Mouse (Mus musculus) CH12.LX (cell line): ENCODE measurements around the gene Rhot1. TPM values are rescaled to one million over a fixed set of nuclear protein-coding genes. Genes with fewer than 3 reads are reported as not detected.
A peak's percentile ranks its signal among the peaks of the same experiment; 100 is the strongest.

Experiments used
- DNase-seq: peaks from one replicate; pipeline ENCODE4 v3.0.0-alpha.2; 2013; ENCODE audit errors: extremely low read depth
- H3K27ac ChIP-seq: 2 replicates; pipeline ENCODE4 v1.5.1; 2012; ENCODE audit warnings: low read depth, mild to moderate bottlenecking, control low read depth, moderate library complexity; ENCODE audit not compliant: insufficient read depth
- H3K27me3 ChIP-seq: replicated peaks from 2 replicates; pipeline ENCODE3; 2012; ENCODE audit warnings: inconsistent platforms
- H3K36me3 ChIP-seq, 2 experiments: replicated peaks in 1 of 2; 2 replicates each; pipeline versions ENCODE3 to v1.6.1; 2012; ENCODE audit warnings: inconsistent platforms in 1 of 2, low read length in 1 of 2, mild to moderate bottlenecking in 1 of 2, mixed read lengths in 1 of 2, moderate library complexity in 1 of 2; ENCODE audit not compliant: control insufficient read depth in 1 of 2, insufficient read depth in 1 of 2
- H3K4me1 ChIP-seq, 2 experiments: 2 replicates each; pipeline ENCODE4 v1.6.1; 2012; ENCODE audit warnings: inconsistent platforms in 1 of 2, moderate library complexity in 1 of 2; ENCODE audit not compliant: insufficient read depth in 2 of 2, control insufficient read depth in 1 of 2
- H3K4me2 ChIP-seq: 2 replicates; pipeline ENCODE4 v1.6.1; 2012; ENCODE audit warnings: low read depth, mild to moderate bottlenecking, control low read depth; ENCODE audit not compliant: poor library complexity, insufficient read depth, severe bottlenecking
- H3K4me3 ChIP-seq, 3 experiments: fragments of 150-350 bp in 1 of 3; sonication (generic) in 1 of 3; replicated peaks in 1 of 3; 2 replicates each; pipeline versions ENCODE3 to v1.5.1; 2011 to 2012; ENCODE audit warnings: low read depth in 2 of 3, low read length in 2 of 3, mild to moderate bottlenecking in 2 of 3, moderate library complexity in 2 of 3, control low read depth in 1 of 3, improper control_type of control experiment in 1 of 3, inconsistent platforms in 1 of 3, mixed read lengths in 1 of 3; ENCODE audit not compliant: poor library complexity in 1 of 3
- H3K79me2 ChIP-seq: replicated peaks from 2 replicates; pipeline ENCODE4 v1.6.1; 2012; ENCODE audit warnings: mild to moderate bottlenecking, moderate library complexity; ENCODE audit not compliant: control insufficient read depth, poor library complexity, insufficient read depth, severe bottlenecking; ENCODE audit errors: extremely low read depth
- H3K9ac ChIP-seq: 2 replicates; pipeline ENCODE4 v1.6.1; 2012; ENCODE audit warnings: low read depth, mild to moderate bottlenecking, control low read depth, moderate library complexity; ENCODE audit not compliant: insufficient read depth
- H3K9me3 ChIP-seq: replicated peaks from 2 replicates; pipeline ENCODE3; 2012; ENCODE audit warnings: low read length, inconsistent platforms, mixed read lengths
- CHD1 ChIP-seq: IDR thresholded peaks from 2 replicates; pipeline ENCODE4 v1.6.1; 2012; ENCODE audit warnings: low read depth, low read length, improper control_type of control experiment, inconsistent platforms
- CHD2 ChIP-seq: IDR thresholded peaks from 2 replicates; pipeline ENCODE4 v1.6.1; 2011; ENCODE audit warnings: low read length, improper control_type of control experiment
- E2F4 ChIP-seq: IDR thresholded peaks from 2 replicates; pipeline ENCODE4 v1.6.1; 2011; ENCODE audit warnings: low read depth, low read length, improper control_type of control experiment; ENCODE audit not compliant: insufficient replicate concordance
- EP300 ChIP-seq: IDR thresholded peaks from 2 replicates; pipeline ENCODE4 v1.6.1; 2011; ENCODE audit warnings: low read length, improper control_type of control experiment
- ETS1 ChIP-seq: conservative IDR thresholded peaks from 2 replicates; pipeline ENCODE4 v1.6.1; 2012; ENCODE audit warnings: low read depth, mild to moderate bottlenecking, inconsistent platforms, low read length, improper control_type of control experiment, moderate library complexity
- GABPA ChIP-seq: IDR thresholded peaks from 2 replicates; pipeline ENCODE4 v1.6.1; 2012; ENCODE audit warnings: low read depth, low read length, improper control_type of control experiment, inconsistent platforms; ENCODE audit not compliant: insufficient replicate concordance
- HCFC1 ChIP-seq: IDR thresholded peaks from 2 replicates; pipeline ENCODE4 v1.6.1; 2012; ENCODE audit warnings: low read depth, mild to moderate bottlenecking, inconsistent platforms, low read length, improper control_type of control experiment
- IRF4 ChIP-seq: IDR thresholded peaks from 2 replicates; pipeline ENCODE4 v1.6.1; 2014; ENCODE audit warnings: low read depth, mild to moderate bottlenecking, inconsistent platforms, low read length, improper control_type of control experiment
- JUN ChIP-seq: IDR thresholded peaks from 2 replicates; pipeline ENCODE4 v1.6.1; 2011; ENCODE audit warnings: low read depth, mild to moderate bottlenecking, low read length, improper control_type of control experiment, moderate library complexity; ENCODE audit not compliant: insufficient read depth
- JUND ChIP-seq: conservative IDR thresholded peaks from 2 replicates; pipeline ENCODE4 v1.6.1; 2011; ENCODE audit warnings: low read depth, low read length, improper control_type of control experiment
- KAT2A ChIP-seq: IDR thresholded peaks from 2 replicates; pipeline ENCODE4 v1.6.1; 2012; ENCODE audit warnings: low read length, improper control_type of control experiment, inconsistent platforms; ENCODE audit not compliant: insufficient replicate concordance
- MAFK ChIP-seq: IDR thresholded peaks from 2 replicates; pipeline ENCODE4 v1.6.1; 2011; ENCODE audit warnings: low read length, improper control_type of control experiment; ENCODE audit not compliant: insufficient replicate concordance
- MAX ChIP-seq: IDR thresholded peaks from 2 replicates; pipeline ENCODE4 v1.6.1; 2011; ENCODE audit warnings: low read length, improper control_type of control experiment
- MAZ ChIP-seq: IDR thresholded peaks from 2 replicates; pipeline ENCODE4 v1.6.1; 2012; ENCODE audit warnings: low read depth, mild to moderate bottlenecking, inconsistent platforms, low read length, improper control_type of control experiment, moderate library complexity
- MEF2A ChIP-seq: IDR thresholded peaks from 2 replicates; pipeline ENCODE4 v1.6.1; 2014; ENCODE audit warnings: low read depth, mild to moderate bottlenecking, inconsistent platforms, low read length, improper control_type of control experiment, borderline replicate concordance
- MXI1 ChIP-seq: IDR thresholded peaks from 2 replicates; pipeline ENCODE4 v1.6.1; 2011; ENCODE audit warnings: mild to moderate bottlenecking, low read depth, low read length, improper control_type of control experiment
- MYC ChIP-seq: IDR thresholded peaks from 2 replicates; pipeline ENCODE4 v1.6.1; 2011; ENCODE audit warnings: low read depth, mild to moderate bottlenecking, improper control_type of control experiment, low read length
- NELFE ChIP-seq: IDR thresholded peaks from 2 replicates; pipeline ENCODE4 v1.6.1; 2011; ENCODE audit warnings: low read depth, low read length, improper control_type of control experiment
- PAX5 ChIP-seq: IDR thresholded peaks from 2 replicates; pipeline ENCODE4 v1.6.1; 2012; ENCODE audit warnings: low read length, inconsistent platforms, mixed read lengths
- POLR2A ChIP-seq: IDR thresholded peaks from 2 replicates; pipeline ENCODE4 v1.6.1; 2011; ENCODE audit warnings: low read depth, mild to moderate bottlenecking, improper control_type of control experiment, low read length
- POLR2AphosphoS2 ChIP-seq: IDR thresholded peaks from 2 replicates; pipeline ENCODE4 v1.6.1; 2011; ENCODE audit warnings: low read depth, low read length, improper control_type of control experiment
- RCOR1 ChIP-seq: conservative IDR thresholded peaks from 2 replicates; pipeline ENCODE4 v1.6.1; 2012; ENCODE audit warnings: low read depth, mild to moderate bottlenecking, inconsistent platforms, low read length, improper control_type of control experiment
- SIN3A ChIP-seq: IDR thresholded peaks from 2 replicates; pipeline ENCODE4 v1.6.1; 2012; ENCODE audit warnings: low read length, improper control_type of control experiment, inconsistent platforms
- SMC3 ChIP-seq: IDR thresholded peaks from 2 replicates; pipeline ENCODE4 v1.6.1; 2011; ENCODE audit warnings: low read depth, low read length, improper control_type of control experiment
- UBTF ChIP-seq: IDR thresholded peaks from 2 replicates; pipeline ENCODE4 v1.6.1; 2012; ENCODE audit warnings: low read depth, mild to moderate bottlenecking, inconsistent platforms, low read length, improper control_type of control experiment, moderate library complexity
- USF1 ChIP-seq: IDR thresholded peaks from 2 replicates; pipeline ENCODE4 v1.6.1; 2014; ENCODE audit warnings: low read depth, mild to moderate bottlenecking, inconsistent platforms, low read length, improper control_type of control experiment
- USF2 ChIP-seq: conservative IDR thresholded peaks from 2 replicates; pipeline ENCODE4 v1.6.1; 2011; ENCODE audit warnings: low read depth, low read length, improper control_type of control experiment
- ZMIZ1 ChIP-seq: IDR thresholded peaks from 2 replicates; pipeline ENCODE4 v1.6.1; 2012; ENCODE audit warnings: low read depth, mild to moderate bottlenecking, inconsistent platforms, low read length, improper control_type of control experiment
- ZNF384 ChIP-seq: IDR thresholded peaks from 2 replicates; pipeline ENCODE4 v1.6.1; 2012; ENCODE audit warnings: low read depth, low read length, improper control_type of control experiment, inconsistent platforms
- dilution Hi-C: fragments of 300-500 bp; cut with MboI; formaldehyde crosslinking; loops from 2 replicates; pipeline ENCODE4 v1.14.3; 2020; ENCODE audit warnings: low sequenced_read_pairs; ENCODE audit not compliant: extremely low pct_unique_long_range_greater_than_20kb, extremely low pct_ligation_motif_present
- in situ Hi-C: fragments of 300-500 bp; cut with MboI; formaldehyde crosslinking; loops from 3 replicates; pipeline ENCODE4 v1.14.3; 2019; ENCODE audit warnings: low sequenced_read_pairs, low pct_ligation_motif_present, low pct_unique_long_range_greater_than_20kb, mixed read lengths
- polyA plus RNA-seq: library from polyadenylated mRNA; unstranded; fragments of >175 nt; gene quantifications from 2 replicates; pipeline ENCODE4 v1.2.1, GENCODE M21; 2012; ENCODE audit warnings: low read depth; ENCODE audit not compliant: insufficient read length
- total RNA-seq, 2 experiments: library from RNA; depleted of rRNA; stranded (reverse); fragments of 300-350 nt in 1 of 2; fragments of >200 nt in 1 of 2; gene quantifications; 2 replicates each; pipeline ENCODE4 v1.2.3; 2012 to 2014

Gene Rhot1
- total and polyA plus RNA-seq, 3 experiments: 33.1 to 73.3 (median 61.0) TPM

- no peaks in the 10 kb centered on the region for H3K36me3 ChIP-seq
- peaks cover 52% of the 10 kb centered on the region for H3K27me3 ChIP-seq
- no peaks in the 10 kb centered on the region for H3K79me2 ChIP-seq
- dilution Hi-C loops (no loop called here), in situ Hi-C loops (loop anchor here (5.0 to 25.0 kb wide), 2 partner anchors 38 to 513 kb away; partner anchors contain the start of gene Tmem98)
- H3K9ac ChIP-seq: no peak overlapping the region
- H3K4me2 ChIP-seq: peak overlapping the region; percentile 88
- peaks cover 16% of the 10 kb centered on the region for H3K9me3 ChIP-seq
- peaks cover 0 to 31% of the 10 kb centered on the region in 2 experiments; a peak in 2 of 4 replicates for H3K4me1 ChIP-seq
- no peak for DNase-seq
- no peak overlapping the region for H3K4me3 ChIP-seq
- TF ChIP-seq POLR2A (no peak), GABPA (no peak), JUN (no peak), USF2 (no peak), SIN3A (no peak), ZMIZ1 (no peak), RCOR1 (no peak), IRF4 (no peak), MEF2A (no peak)
- TF ChIP-seq, all 38 proteins: peak for 0
- no peak overlapping the region for H3K27ac ChIP-seq
Observed at GRCm38 (mm10) chr11:80299513-80300235, 90.9 kb downstream of the Rhot1 start.

GRCm38 (mm10) chr11:80300551-80301315, 91.9 kb downstream of the Rhot1 start, which contains the start of gene Rhbdl3:
TSS of gene Rhbdl3 (plus strand) at chr11:80300912.
- Histone ChIP-seq H3K4me2 (peak within 1 kb of the TSS; percentile 88), H3K9me3 (peaks cover 20% of the 10 kb centered on the region), H3K79me2 (no peaks in the 10 kb centered on the region), H3K27ac (no peak within 1 kb of the TSS), H3K36me3 (no peaks in the 10 kb centered on the region), H3K27me3 (peaks cover 51% of the 10 kb centered on the region), H3K4me1 (peaks cover 0 to 31% of the 10 kb centered on the region in 2 experiments; a peak in 2 of 4 replicates), H3K4me3 (peak within 1 kb of the TSS; percentile 27 to 66 (median 52)), H3K9ac (peak within 1 kb of the TSS; percentile 49; the same call in 1 of the 2 replicates)
- DNase-seq: peak; percentile 40
- dilution Hi-C loops: no loop called here
- in situ Hi-C loops: no loop called here
- TF ChIP-seq MAFK: no peak
- TF ChIP-seq POLR2AphosphoS2: no peak
- no peak for TF ChIP-seq JUND
- peak; percentile 47; the same call in 1 of the 2 replicates for TF ChIP-seq POLR2A
- TF ChIP-seq USF2: no peak
- TF ChIP-seq KAT2A: no peak
- TF ChIP-seq UBTF: peak; percentile 99
- TF ChIP-seq MEF2A: no peak
- no peak for TF ChIP-seq CHD1
- peak; percentile 45; the same call in 1 of the 2 replicates for TF ChIP-seq MAZ
- TF ChIP-seq NELFE: 0 out of 2 replicates have a peak, but pooled peaks have one; percentile 22
- no peak for TF ChIP-seq EP300
- no peak for TF ChIP-seq HCFC1
- no peak for TF ChIP-seq SMC3
- TF ChIP-seq GABPA: no peak
- TF ChIP-seq MXI1: no peak
- no peak; the same call in 1 of the 2 replicates for TF ChIP-seq CHD2
- no peak for TF ChIP-seq RCOR1
- no peak for TF ChIP-seq MYC
- TF ChIP-seq E2F4: no peak
- no peak for TF ChIP-seq PAX5
- no peak for TF ChIP-seq ETS1
- no peak for TF ChIP-seq USF1
- TF ChIP-seq MAX: no peak
- TF ChIP-seq ZNF384: no peak
- no peak for TF ChIP-seq IRF4
